Mouse (Mus musculus): ENCODE measurements at regions not wholly inside any gene's neighbourhood (a gene's known extent, or its start where the extent isn't known, plus 50 kb on each side); places are given as distances from the start of the nearest gene placed in this dataset.

GRCm38 (mm10) chr5:47115882-47116281 is 867.1 kb upstream of the Slit2 start:
- DNase-seq (ENCODE audit: low read depth, low spot score), result no peak

GRCm38 (mm10) chr5:47095703-47096102 is 887.2 kb upstream of the Slit2 start:
- no peak for DNase-seq (ENCODE audit: low read depth, low spot score)

GRCm38 (mm10) chr5:47052942-47053341 is 930.0 kb upstream of the Slit2 start:
- no peak for DNase-seq (ENCODE audit: low read depth, low spot score)

GRCm38 (mm10) chr5:47036752-47037151 is 946.2 kb upstream of the Slit2 start:
- DNase-seq (ENCODE audit: low read depth, low spot score), result peak; percentile 16

GRCm38 (mm10) chr5:47034021-47034420 is 948.9 kb upstream of the Slit2 start:
- peak; percentile 6 for DNase-seq (ENCODE audit: low read depth, low spot score)

- no peak for DNase-seq (ENCODE audit: low read depth, low spot score)
Observed at GRCm38 (mm10) chr5:47014351-47014750, 968.6 kb upstream of the Slit2 start.

GRCm38 (mm10) chr5:46992557-46992956 is 990.4 kb upstream of the Slit2 start:
- DNase-seq (ENCODE audit: low read depth, low spot score), result no peak

- DNase-seq (ENCODE audit: low read depth, low spot score), result no peak
Observed at GRCm38 (mm10) chr5:46986519-46986918, 996.4 kb upstream of the Slit2 start.

GRCm38 (mm10) chr5:46980326-46980725 is 1002.6 kb upstream of the Slit2 start:
- no peak for DNase-seq (ENCODE audit: low read depth, low spot score)

GRCm38 (mm10) chr5:46968870-46969436 is 1014.0 kb upstream of the Slit2 start:
- no peak for DNase-seq (ENCODE audit: low read depth, low spot score)

GRCm38 (mm10) chr5:46960749-46961148 is 1022.2 kb upstream of the Slit2 start:
- no peak for DNase-seq (ENCODE audit: low read depth, low spot score)

GRCm38 (mm10) chr5:46926324-46926723 is 1056.6 kb upstream of the Slit2 start:
- DNase-seq (ENCODE audit: low read depth, low spot score), result no peak

GRCm38 (mm10) chr5:46901909-46902308 is 1044.5 kb upstream of the Lcorl start:
- DNase-seq (ENCODE audit: low read depth, low spot score), result no peak

- no peak for DNase-seq (ENCODE audit: low read depth, low spot score)
Observed at GRCm38 (mm10) chr5:46894037-46894436, 1036.6 kb upstream of the Lcorl start.

- no peak for DNase-seq (ENCODE audit: low read depth, low spot score)
Observed at GRCm38 (mm10) chr5:46883956-46884355, 1026.5 kb upstream of the Lcorl start.

GRCm38 (mm10) chr5:46856837-46857236 is 999.4 kb upstream of the Lcorl start:
- DNase-seq (ENCODE audit: low read depth, low spot score), result no peak

- no peak for DNase-seq (ENCODE audit: low read depth, low spot score)
Observed at GRCm38 (mm10) chr5:46845175-46845574, 987.8 kb upstream of the Lcorl start.

- no peak for DNase-seq (ENCODE audit: low read depth, low spot score)
Observed at GRCm38 (mm10) chr5:46836810-46837209, 979.4 kb upstream of the Lcorl start.

GRCm38 (mm10) chr5:46830797-46831618 is 973.6 kb upstream of the Lcorl start:
- no peak for DNase-seq (ENCODE audit: low read depth, low spot score)

- no peak for DNase-seq (ENCODE audit: low read depth, low spot score)
Observed at GRCm38 (mm10) chr5:46830114-46830513, 972.7 kb upstream of the Lcorl start.

- DNase-seq (ENCODE audit: low read depth, low spot score), result no peak
Observed at GRCm38 (mm10) chr5:46826381-46826780, 969.0 kb upstream of the Lcorl start.

- DNase-seq (ENCODE audit: low read depth, low spot score), result no peak
Observed at GRCm38 (mm10) chr5:46824934-46825333, 967.5 kb upstream of the Lcorl start.

- DNase-seq (ENCODE audit: low read depth, low spot score), result no peak
Observed at GRCm38 (mm10) chr5:46795102-46795501, 937.7 kb upstream of the Lcorl start.

Measured in telencephalon, adult 2 months (tissue).